ENCODE assay signal across 8 mouse cellular contexts in the genomic region with DNA sequence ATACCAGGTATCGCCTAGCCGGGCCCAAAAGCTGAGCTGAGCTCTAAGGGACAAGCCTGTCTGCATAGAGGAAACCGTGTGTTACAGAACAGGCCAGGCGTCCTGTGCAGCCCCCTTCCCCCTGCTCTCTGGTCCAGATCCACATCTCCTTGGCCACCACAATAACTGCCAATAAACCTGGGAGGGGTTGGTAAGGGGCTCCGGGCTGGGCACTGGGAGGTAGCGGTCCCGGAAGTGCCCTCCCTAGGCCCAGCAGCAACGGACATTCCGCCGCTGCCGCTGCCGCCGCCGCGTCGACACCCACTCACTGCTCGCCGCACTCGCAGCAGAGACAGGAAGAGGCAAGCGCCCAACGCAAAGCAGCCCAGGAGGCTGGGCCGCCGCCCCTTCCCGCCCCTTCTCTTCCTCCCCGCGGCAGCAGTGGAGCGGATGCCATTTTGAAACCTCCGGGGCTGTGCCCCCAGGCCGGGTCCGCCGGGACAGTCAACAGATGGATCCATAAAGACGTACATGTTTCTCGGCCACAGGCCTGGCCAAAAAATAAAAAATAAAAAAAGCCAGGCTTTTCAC. TPM values are rescaled to one million over a fixed set of nuclear protein-coding genes. Genes with fewer than 3 reads are reported as not detected.
DNase-seq lines count a peak whose midpoint lies in the region; ATAC-seq lines count a peak whose summit lies in the region.

No protein-coding gene starts in this region.

- ATAC-seq in inflammation-experienced regulatory T-cells, adult 6 months = peak; percentile 75

- intact Hi-C loops in left cerebral cortex, postnatal 4 days (cut with DNase I) = no loop called here

- peak; percentile 64 for DNase-seq in adipocyte (ENCODE audit: low spot score)
- peak; percentile 84 for DNase-seq in embryo, embryonic 10 days (ENCODE audit: low spot score)
- DNase-seq in gastrocnemius, postnatal 25 days = peak; percentile 83
- peak; percentile 54 for DNase-seq in left cerebral cortex, postnatal 4 days
- DNase-seq in mesoderm, embryonic 11.5 days (ENCODE audit: low read depth, low spot score) = peak; percentile 75
- DNase-seq in right cerebral cortex, postnatal 4 days = peak; percentile 73
- DNase-seq in urinary bladder, postnatal 4 days (ENCODE audit: low spot score in 2 of 2) = peak; percentile 80 to 83

RNA-seq across cellular contexts. Expression of gene Gnai2, which starts 2.0 kb away (rescaled TPM):
- 10 to 100 TPM; 73.2 to 87.6 TPM for total RNA-seq in gastrocnemius, postnatal 25 days (2021)
- polyA plus RNA-seq in inflammation-experienced regulatory T-cells, adult 6 months (2017; shearing (Covaris generic)) = 100 to 1,000 TPM; 136 to 264 (median 154) TPM
- total RNA-seq in left cerebral cortex, postnatal 4 days (2021) = 100 to 1,000 TPM; 302 to 303 TPM

RNA-seq across cellular contexts. Expression of gene Sema3b, which starts 24.1 kb away (rescaled TPM):
- total RNA-seq in gastrocnemius, postnatal 25 days (2021) = 10 to 100 TPM; 18.1 to 19.4 TPM
- polyA plus RNA-seq in inflammation-experienced regulatory T-cells, adult 6 months (2017; shearing (Covaris generic)) = not detected
- 1 to 10 TPM; 3.9 to 5.6 TPM for total RNA-seq in left cerebral cortex, postnatal 4 days (2021)

RNA-seq across cellular contexts. Expression of gene Slc38a3, which starts 36.2 kb away (rescaled TPM):
- 10 to 100 TPM; 72.1 to 77.5 TPM for total RNA-seq in gastrocnemius, postnatal 25 days (2021)
- not detected for polyA plus RNA-seq in inflammation-experienced regulatory T-cells, adult 6 months (2017; shearing (Covaris generic))
- 10 to 100 TPM; 65.0 to 68.4 TPM for total RNA-seq in left cerebral cortex, postnatal 4 days (2021)

RNA-seq across cellular contexts. Expression of gene Ifrd2, which starts 45.7 kb away (rescaled TPM):
- total RNA-seq in gastrocnemius, postnatal 25 days (2021) = 10 to 100 TPM; 44.2 to 45.3 TPM
- 10 to 100 TPM; 13.7 to 32.0 (median 31.7) TPM for polyA plus RNA-seq in inflammation-experienced regulatory T-cells, adult 6 months (2017; shearing (Covaris generic))
- 10 to 100 TPM; 12.5 to 14.5 TPM for total RNA-seq in left cerebral cortex, postnatal 4 days (2021)

RNA-seq across cellular contexts. Expression of gene Gnat1, which starts 46.3 kb away (rescaled TPM):
- not detected for total RNA-seq in gastrocnemius, postnatal 25 days (2021)
- 1 to 10 TPM in 1 of 3 experiments, under 1 TPM in 1, not detected in 1; 0.58 to 1.1 TPM for polyA plus RNA-seq in inflammation-experienced regulatory T-cells, adult 6 months (2017; shearing (Covaris generic))
- 1 to 10 TPM in 1 of 2 experiments, under 1 TPM in 1; 0.30 to 1.1 TPM for total RNA-seq in left cerebral cortex, postnatal 4 days (2021)

Comparison
In these comparisons a context has a peak if more than half of its experiments do, and no peak if none do; other contexts are left out.
1. Peak in every context shown above with its lines: DNase-seq and ATAC-seq.